In the genomic region with DNA sequence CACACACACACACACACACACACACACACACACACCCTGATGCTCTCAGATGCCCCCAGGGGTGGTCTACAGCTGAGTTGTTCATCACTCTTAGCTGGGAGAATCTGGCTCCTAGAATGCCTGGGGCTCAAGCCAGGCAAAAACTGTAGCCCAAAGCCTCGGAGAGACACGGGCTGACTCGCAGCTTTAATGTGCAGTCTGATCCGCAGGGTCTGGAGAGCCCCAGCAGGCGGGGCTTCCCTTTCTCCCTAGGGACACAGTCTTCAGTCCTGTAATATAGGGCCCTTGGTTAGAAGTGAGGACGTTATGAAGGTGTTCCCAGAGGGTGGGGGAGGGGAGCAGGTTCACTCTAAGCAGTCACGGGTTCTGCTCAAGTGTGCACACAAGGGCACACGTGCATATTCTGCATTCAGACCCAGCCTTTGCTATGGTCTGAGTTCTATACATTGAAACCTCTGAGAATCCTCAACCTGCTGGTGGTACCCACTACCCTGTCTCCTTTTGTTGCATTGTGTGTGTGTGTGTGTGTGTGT, we compare ENCODE assay signal across 14 mouse cellular contexts. TPM values are rescaled to one million over a fixed set of nuclear protein-coding genes. Genes with fewer than 3 reads are reported as not detected.
DNase-seq lines count a peak whose midpoint lies in the region; ATAC-seq and TF ChIP-seq lines count a peak whose summit lies in the region.
"Had no signal": no experiment of that assay in that cellular context is flagged by ENCODE, and none has a peak within 500 bp of the region (broad histone marks: within the 10 kb centered on the region; RNA-seq: fewer than 3 reads in every experiment).

No protein-coding gene starts in this region.

- H3K36me3 ChIP-seq in heart, embryonic 12.5 days = no peaks in the 10 kb centered on the region
- H3K36me3 ChIP-seq in lung, embryonic 16.5 days (ENCODE audit: control insufficient read depth, insufficient read depth, low read length) = no peaks in the 10 kb centered on the region
- no peaks in the 10 kb centered on the region for H3K36me3 ChIP-seq in E14TG2a.4 (ENCODE audit: insufficient read depth, low read length)

- H3K27me3 ChIP-seq in heart, embryonic 12.5 days (replicated peaks) = peaks cover 13% of the 10 kb centered on the region; the same call in 1 of the 2 replicates
- H3K27me3 ChIP-seq in lung, embryonic 16.5 days (ENCODE audit: control insufficient read depth, insufficient read depth, low read depth, low read length) = peaks cover 4% of the 10 kb centered on the region
- H3K27me3 ChIP-seq in E14TG2a.4 (ENCODE audit: insufficient read depth, low read length) = no peaks in the 10 kb centered on the region

- no peak for ATAC-seq in heart, embryonic 12.5 days (ENCODE audit: insufficient number of reproducible peaks, low FRiP score)
- 0 out of 2 replicates have a peak, but pooled peaks have one; percentile 9 for ATAC-seq in lung, embryonic 16.5 days (ENCODE audit: low read depth)
- ATAC-seq: activated CD4-positive, CD25-positive, alpha-beta regulatory T cell, adult 4 months had no signal

- no peaks in the 10 kb centered on the region for H3K9me3 ChIP-seq in heart, embryonic 12.5 days (replicated peaks)
- H3K9me3 ChIP-seq in lung, embryonic 16.5 days (ENCODE audit: control insufficient read depth, low read length) = no peaks in the 10 kb centered on the region
- H3K9me3 ChIP-seq in E14TG2a.4 (ENCODE audit: low read length) = no peaks in the 10 kb centered on the region

- WGBS in heart, embryonic 12.5 days = 39% methylated on average over 8 of the region's 8 CpGs
- WGBS in lung, embryonic 16.5 days = 24% methylated on average over 8 of the region's 8 CpGs

- H3K27ac ChIP-seq in heart, embryonic 12.5 days (ENCODE audit: poor library complexity, severe bottlenecking) = no peak overlapping the region
- H3K27ac ChIP-seq in lung, embryonic 16.5 days (ENCODE audit: low read length) = peak overlapping the region; percentile 48

- peak overlapping the region; percentile 58; the same call in 1 of the 2 replicates for H3K9ac ChIP-seq in heart, embryonic 12.5 days
- no peak overlapping the region for H3K9ac ChIP-seq in lung, embryonic 16.5 days (ENCODE audit: low read length)

- no peak overlapping the region for H3K4me3 ChIP-seq in heart, embryonic 12.5 days
- no peak overlapping the region for H3K4me3 ChIP-seq in lung, embryonic 16.5 days (ENCODE audit: low read length)
- peak overlapping the region; percentile 57 for H3K4me3 ChIP-seq in E14TG2a.4 (replicated peaks; ENCODE audit: low read length)

- H3K4me2 ChIP-seq in heart, embryonic 12.5 days = 0 out of 2 replicates have a peak overlapping the region, but pooled peaks have one; percentile 1
- H3K4me2 ChIP-seq in lung, embryonic 16.5 days (ENCODE audit: low read depth, low read length) = no peak overlapping the region

- DNase-seq in heart, adult 11 months = no peak
- no peak for DNase-seq in lung, postnatal 10 days
- peak; percentile 92 for DNase-seq in ZHBTc4 (ENCODE audit: low read depth, low spot score)
- no peak for DNase-seq in urinary bladder, postnatal 36 days (ENCODE audit: low spot score in 2 of 2)
- DNase-seq in right cerebral cortex, postnatal 14 days = no peak
- DNase-seq: cerebellum, adult 2 months; kidney, adult 11 months; lung, adult 2 months; right cerebral cortex, postnatal 4 days; thymus, postnatal 36 days had no signal

- TF ChIP-seq CTCF in E14TG2a.4 (conservative IDR thresholded peaks at IDR 0.05; ENCODE audit: low read length) = no peak

- peaks cover 63% of the 10 kb centered on the region for H3K4me1 ChIP-seq in heart, embryonic 12.5 days (replicated peaks)
- H3K4me1 ChIP-seq in lung, embryonic 16.5 days (replicated peaks; ENCODE audit: control insufficient read depth, insufficient read depth, low read length) = peaks cover 63% of the 10 kb centered on the region
- peaks cover 70% of the 10 kb centered on the region for H3K4me1 ChIP-seq in E14TG2a.4 (replicated peaks; ENCODE audit: low read depth, low read length)

RNA-seq across cellular contexts. Expression of a gene that starts 17.1 kb away (rescaled TPM):
- polyA plus RNA-seq in heart, embryonic 12.5 days (2016; fragmentation: Nextera tagmentation; extraction: Ambion mirVana) = 5.3 and 6.1 TPM in 2 replicates
- 11.6 and 11.8 TPM in 2 replicates for polyA plus RNA-seq in lung, embryonic 16.5 days (2015; fragmentation: Nextera tagmentation; extraction: Ambion mirVana)
- polyA plus RNA-seq: activated CD4-positive, CD25-positive, alpha-beta regulatory T cell, adult 4 months had no signal

RNA-seq across cellular contexts. Expression of a gene that starts 44.6 kb away (rescaled TPM):
- 2.6 and 3.1 TPM in 2 replicates for polyA plus RNA-seq in heart, embryonic 12.5 days (2016; fragmentation: Nextera tagmentation; extraction: Ambion mirVana)
- 17.7 and 18.0 TPM in 2 replicates for polyA plus RNA-seq in lung, embryonic 16.5 days (2015; fragmentation: Nextera tagmentation; extraction: Ambion mirVana)
- polyA plus RNA-seq: activated CD4-positive, CD25-positive, alpha-beta regulatory T cell, adult 4 months had no signal
